Mouse (Mus musculus): ENCODE measurements around the gene Lsm3. TPM values are rescaled to one million over a fixed set of nuclear protein-coding genes. Genes with fewer than 3 reads are reported as not detected.

Lsm3 gene
- total RNA-seq, 2 experiments from 2014 or later = 36.4 to 40.5 TPM

GRCm38 (mm10) chr6:91547313-91547712 is 31.6 kb downstream of the Lsm3 start:
- no peak for DNase-seq (ENCODE audit: low spot score in 2 of 2)

GRCm38 (mm10) chr6:91549621-91550020 is 33.9 kb downstream of the Lsm3 start:
- no peak for DNase-seq (ENCODE audit: low spot score in 2 of 2)

GRCm38 (mm10) chr6:91551671-91552070 is 35.9 kb downstream of the Lsm3 start:
- no peak for DNase-seq (ENCODE audit: low spot score in 2 of 2)

GRCm38 (mm10) chr6:91552693-91553092 is 37.0 kb downstream of the Lsm3 start:
- no peak for DNase-seq (ENCODE audit: low spot score in 2 of 2)

- no peak for DNase-seq (ENCODE audit: low spot score in 2 of 2)
Measured at GRCm38 (mm10) chr6:91558565-91558964, 42.8 kb downstream of the Lsm3 start.

- no peak for DNase-seq (ENCODE audit: low spot score in 2 of 2)
Measured at GRCm38 (mm10) chr6:91559371-91559770, 43.6 kb downstream of the Lsm3 start.

- no peak for DNase-seq (ENCODE audit: low spot score in 2 of 2)
Measured at GRCm38 (mm10) chr6:91560186-91560585, 44.5 kb downstream of the Lsm3 start.

GRCm38 (mm10) chr6:91563031-91563430 is 47.3 kb downstream of the Lsm3 start:
- no peak for DNase-seq (ENCODE audit: low spot score in 2 of 2)

GRCm38 (mm10) chr6:91566407-91566806 is 50.7 kb downstream of the Lsm3 start:
- no peak for DNase-seq (ENCODE audit: low spot score in 2 of 2)

Other genes with a start within 250 kb of the Lsm3 start
- not detected for gene Wnt7a, start 104.6 kb upstream of the Lsm3 start, total RNA-seq (2021)
- gene Chchd4, start 42.4 kb upstream of the Lsm3 start, total RNA-seq (2021) = 10 to 100 TPM; 19.5 to 21.5 TPM
- gene Tmem43, start 42.2 kb upstream of the Lsm3 start, total RNA-seq (2021) = 10 to 100 TPM; 45.9 to 55.6 TPM
- 10 to 100 TPM; 13.1 to 16.5 TPM for gene Xpc, start within 50 bp of the Lsm3 start, total RNA-seq (2021)
- gene Slc6a6, start 168.1 kb downstream of the Lsm3 start, total RNA-seq (2021) = 100 to 1,000 TPM; 209 to 474 TPM